Mouse (Mus musculus) testis, adult 2 months (tissue): ENCODE measurements around the gene Grasp. TPM values are rescaled to one million over a fixed set of nuclear protein-coding genes. Genes with fewer than 3 reads are reported as not detected.

ENCODE experiments used
- H3K27ac ChIP-seq: fragments of 200-500 bp; 2 replicates; pipeline ENCODE4 v1.5.1; 2012; ENCODE audit warnings: low read depth, low read length; ENCODE audit not compliant: control insufficient read depth, insufficient read depth
- H3K27me3 ChIP-seq: fragments of 200-500 bp; 2 replicates; pipeline ENCODE4 v1.6.1; 2012; ENCODE audit warnings: mild to moderate bottlenecking, low read length, moderate library complexity; ENCODE audit not compliant: control insufficient read depth, insufficient read depth
- H3K36me3 ChIP-seq: fragments of 200-500 bp; 2 replicates; pipeline ENCODE4 v1.6.1; 2012; ENCODE audit warnings: mild to moderate bottlenecking, low read length; ENCODE audit not compliant: control insufficient read depth, insufficient read depth
- H3K4me1 ChIP-seq: fragments of 200-500 bp; 2 replicates; pipeline ENCODE4 v1.6.1; 2012; ENCODE audit warnings: low read length; ENCODE audit not compliant: control insufficient read depth, insufficient read depth
- H3K4me3 ChIP-seq: fragments of 200-500 bp; 2 replicates; pipeline ENCODE4 v1.5.1; 2012; ENCODE audit warnings: low read depth, mild to moderate bottlenecking, low read length, moderate library complexity, mixed read lengths; ENCODE audit not compliant: control insufficient read depth
- CTCF ChIP-seq: fragments of 200-500 bp; IDR thresholded peaks from 2 replicates; pipeline ENCODE4 v1.5.1; 2012; ENCODE audit warnings: low read depth, mild to moderate bottlenecking, inconsistent platforms, low read length, moderate library complexity; ENCODE audit not compliant: control insufficient read depth, insufficient read depth, insufficient replicate concordance
- POLR2A ChIP-seq: fragments of 200-500 bp; IDR thresholded peaks from 2 replicates; pipeline ENCODE4 v1.6.1; 2012; ENCODE audit warnings: low read depth, mild to moderate bottlenecking, inconsistent platforms, low read length, moderate library complexity; ENCODE audit not compliant: control insufficient read depth
- polyA plus RNA-seq: library from polyadenylated mRNA; depleted of rRNA; stranded (reverse); fragments of >200 nt; gene quantifications from 2 replicates; pipeline ENCODE4 v1.2.3, GENCODE M21; 2012

Grasp gene
- polyA plus RNA-seq, 1 experiment: 1.8 TPM

GRCm38 (mm10) chr15:101180363-101181105 lies 43.5 kb upstream of the Grasp start:
- Histone ChIP-seq H3K4me3 (no peak overlapping the region), H3K27ac (no peak overlapping the region), H3K27me3 (no peaks in the 10 kb centered on the region), H3K36me3 (no peaks in the 10 kb centered on the region), H3K4me1 (peaks cover 2% of the 10 kb centered on the region)
- TF ChIP-seq CTCF (no peak), POLR2A (no peak)

- Histone ChIP-seq H3K4me1 (no peaks in the 10 kb centered on the region), H3K4me3 (no peak overlapping the region), H3K36me3 (no peaks in the 10 kb centered on the region), H3K27ac (no peak overlapping the region), H3K27me3 (no peaks in the 10 kb centered on the region)
- TF ChIP-seq CTCF: no peak
- TF ChIP-seq POLR2A: no peak
These were observed 42.9 kb upstream of the Grasp start for GRCm38 (mm10) chr15:101181106-101181466.

DNA sequence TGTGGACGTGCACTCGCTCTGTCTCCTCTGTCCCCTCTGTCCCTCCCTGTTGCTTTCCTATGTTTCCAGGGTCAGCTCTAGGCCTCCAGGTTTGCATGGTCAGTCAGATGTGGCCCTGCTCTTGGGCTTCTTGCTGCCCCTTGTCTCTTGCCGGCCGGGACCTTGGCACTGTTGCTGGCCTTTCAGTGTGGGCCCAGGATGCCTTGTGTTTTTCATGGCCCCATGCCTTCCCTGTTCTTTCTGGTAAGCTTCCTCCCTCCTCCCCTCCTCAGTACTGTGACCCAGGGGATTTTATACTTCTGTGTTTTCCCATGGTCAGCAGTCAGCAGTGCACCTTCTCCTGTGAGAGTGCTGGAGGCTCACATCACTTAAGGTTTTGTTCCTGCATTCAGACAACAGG lies 42.5 kb upstream of the Grasp start:
- Histone ChIP-seq H3K27ac (no peak overlapping the region), H3K4me3 (no peak overlapping the region), H3K4me1 (no peaks in the 10 kb centered on the region), H3K27me3 (no peaks in the 10 kb centered on the region), H3K36me3 (no peaks in the 10 kb centered on the region)
- no peak for TF ChIP-seq POLR2A
- TF ChIP-seq CTCF: no peak

- no peaks in the 10 kb centered on the region for H3K27me3 ChIP-seq
- H3K4me1 ChIP-seq: no peaks in the 10 kb centered on the region
- H3K4me3 ChIP-seq: no peak overlapping the region
- H3K36me3 ChIP-seq: no peaks in the 10 kb centered on the region
- TF ChIP-seq CTCF: no peak
- no peak for TF ChIP-seq POLR2A
- H3K27ac ChIP-seq: no peak overlapping the region
These were observed 41.3 kb upstream of the Grasp start for GRCm38 (mm10) chr15:101182676-101183075.

GRCm38 (mm10) chr15:101184300-101184699 lies 39.7 kb upstream of the Grasp start:
- H3K36me3 ChIP-seq: no peaks in the 10 kb centered on the region
- H3K4me3 ChIP-seq: no peak overlapping the region
- no peaks in the 10 kb centered on the region for H3K27me3 ChIP-seq
- H3K27ac ChIP-seq: no peak overlapping the region
- no peak for TF ChIP-seq CTCF
- TF ChIP-seq POLR2A: no peak
- no peaks in the 10 kb centered on the region for H3K4me1 ChIP-seq

GRCm38 (mm10) chr15:101185549-101185948 lies 38.4 kb upstream of the Grasp start:
- H3K4me1 ChIP-seq: no peaks in the 10 kb centered on the region

GRCm38 (mm10) chr15:101187907-101188306 lies 36.1 kb upstream of the Grasp start:
- no peak overlapping the region for H3K27ac ChIP-seq
- H3K4me1 ChIP-seq: no peaks in the 10 kb centered on the region; the same call in 1 of the 2 replicates
- H3K27me3 ChIP-seq: no peaks in the 10 kb centered on the region
- H3K4me3 ChIP-seq: no peak overlapping the region
- H3K36me3 ChIP-seq: no peaks in the 10 kb centered on the region
- TF ChIP-seq CTCF (no peak), POLR2A (no peak)

More at GRCm38 (mm10) chr15:101185549-101185948, 38.4 kb upstream of the Grasp start:
- H3K4me3 ChIP-seq: no peak overlapping the region
- H3K27ac ChIP-seq: no peak overlapping the region
- TF ChIP-seq POLR2A: no peak
- H3K36me3 ChIP-seq: no peaks in the 10 kb centered on the region
- H3K27me3 ChIP-seq: no peaks in the 10 kb centered on the region

GRCm38 (mm10) chr15:101189981-101190761 lies 33.8 kb upstream of the Grasp start:
- Histone ChIP-seq H3K4me3 (no peak overlapping the region), H3K27me3 (no peaks in the 10 kb centered on the region), H3K36me3 (no peaks in the 10 kb centered on the region), H3K4me1 (no peaks in the 10 kb centered on the region; the same call in 1 of the 2 replicates), H3K27ac (no peak overlapping the region)
- TF ChIP-seq POLR2A (no peak), CTCF (no peak)
